Mouse (Mus musculus) heart, embryonic 10.5 days (tissue): ENCODE measurements at regions not wholly inside any gene's neighbourhood (a gene's known extent, or its start where the extent isn't known, plus 50 kb on each side); places are given as distances from the start of the nearest gene placed in this dataset.
A peak's percentile ranks its signal among the peaks of the same experiment; 100 is the strongest.
"Not testable (repeated sequence)": the region's sequence is repeated elsewhere in the genome, so short reads cannot be mapped to it uniquely, and the experiment has no call there.

ENCODE experiments used
- DNase-seq: peaks from one replicate; pipeline ENCODE4 v3.0.0-alpha.2; 2017; ENCODE audit warnings: low spot score
- H3K27ac ChIP-seq: fragments of 300-500 bp; sonication (generic); 2 replicates; pipeline ENCODE4 v1.5.1; 2016; ENCODE audit warnings: mild to moderate bottlenecking
- H3K27me3 ChIP-seq: fragments of 300-500 bp; sonication (generic); 2 replicates; pipeline ENCODE4 v1.6.1; 2016; ENCODE audit warnings: mild to moderate bottlenecking; ENCODE audit not compliant: poor library complexity, insufficient read depth, severe bottlenecking
- H3K36me3 ChIP-seq: fragments of 300-500 bp; sonication (generic); 2 replicates; pipeline ENCODE4 v1.6.1; 2016; ENCODE audit warnings: mild to moderate bottlenecking, moderate library complexity
- H3K4me1 ChIP-seq: fragments of 300-500 bp; sonication (generic); 2 replicates; pipeline ENCODE4 v1.6.1; 2016; ENCODE audit warnings: mild to moderate bottlenecking
- H3K4me3 ChIP-seq: fragments of 300-500 bp; sonication (generic); 2 replicates; pipeline ENCODE4 v1.5.1; 2016; ENCODE audit warnings: mild to moderate bottlenecking, moderate library complexity
- H3K9me3 ChIP-seq: fragments of 300-500 bp; sonication (generic); 2 replicates; pipeline ENCODE4 v1.6.1; 2016; ENCODE audit warnings: mild to moderate bottlenecking, moderate library complexity
- WGBS: fragments of 180-500 bp; shearing (Covaris S2); methylation state at CpG from one replicate; pipeline ENCODE4 v1.1.7; 2016; 5-methylcytosine and 5-hydroxymethylcytosine counted together

DNA sequence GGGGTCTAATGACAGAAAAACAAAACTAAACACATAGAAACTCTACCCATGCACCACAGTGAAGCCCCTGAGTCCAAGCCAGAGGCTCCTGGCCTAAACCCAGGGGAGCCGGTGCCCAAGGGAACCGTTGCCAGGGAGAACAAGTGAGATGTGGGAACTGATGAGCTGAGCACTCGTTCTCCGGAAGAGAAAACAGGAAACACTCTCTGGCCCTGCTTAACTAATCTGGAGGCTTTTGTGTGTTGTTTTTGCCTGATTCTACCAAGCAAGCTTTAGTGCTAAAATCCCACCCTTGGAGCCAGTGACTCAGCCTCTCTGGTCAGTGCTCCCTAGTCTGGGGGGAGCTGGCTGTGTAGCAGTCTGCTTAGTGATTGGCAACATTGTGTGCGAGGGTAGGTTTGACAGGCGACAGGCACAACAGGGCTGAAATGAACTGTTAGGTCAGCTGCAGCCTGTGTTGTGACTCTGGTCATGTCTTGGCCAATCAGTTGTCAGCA, 242.3 kb downstream of the Prex1 start:
- 45% methylated on average over 6 of the region's 6 CpGs for WGBS
- Histone ChIP-seq H3K27me3 (no peaks in the 10 kb centered on the region), H3K4me1 (peaks cover 27% of the 10 kb centered on the region; the same call in 1 of the 2 replicates), H3K4me3 (no peak overlapping the region), H3K9me3 (no peaks in the 10 kb centered on the region), H3K27ac (peak overlapping the region; percentile 54; the same call in 1 of the 2 replicates), H3K36me3 (no peaks in the 10 kb centered on the region)
- DNase-seq, result no peak

DNA sequence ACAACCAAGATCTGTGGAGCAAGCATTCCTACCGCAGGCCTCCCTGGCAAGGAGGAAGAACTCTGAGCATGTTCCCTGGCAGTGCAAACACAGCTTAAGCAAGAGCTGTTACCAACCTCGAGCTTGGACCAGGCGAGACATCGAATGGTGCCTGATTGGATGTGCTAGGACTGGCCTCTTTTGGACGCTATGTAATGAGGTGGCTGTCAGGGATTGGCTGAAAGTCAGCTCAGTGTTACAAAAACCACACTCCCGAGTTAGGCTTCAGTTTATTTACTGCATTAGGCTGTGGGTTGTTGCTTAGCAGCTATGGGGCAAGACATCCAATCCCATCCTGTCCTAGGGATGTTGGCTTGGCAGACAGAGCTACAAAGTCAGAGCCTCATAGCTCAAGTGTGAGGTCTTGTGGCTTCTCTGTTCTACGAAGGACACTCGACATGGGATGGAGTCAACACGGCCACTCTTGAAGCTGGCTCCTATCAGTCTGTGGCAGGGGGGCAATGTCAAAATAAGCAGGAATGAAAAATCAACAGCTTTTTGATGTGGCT, 244.5 kb downstream of the Prex1 start:
- H3K4me3 ChIP-seq, result no peak overlapping the region
- no peak for DNase-seq
- H3K4me1 ChIP-seq, result peaks cover 35% of the 10 kb centered on the region
- H3K9me3 ChIP-seq, result no peaks in the 10 kb centered on the region
- no peaks in the 10 kb centered on the region for H3K36me3 ChIP-seq
- 81% methylated on average over 9 of the region's 9 CpGs for WGBS
- no peaks in the 10 kb centered on the region for H3K27me3 ChIP-seq
- H3K27ac ChIP-seq, result no peak overlapping the region

DNA sequence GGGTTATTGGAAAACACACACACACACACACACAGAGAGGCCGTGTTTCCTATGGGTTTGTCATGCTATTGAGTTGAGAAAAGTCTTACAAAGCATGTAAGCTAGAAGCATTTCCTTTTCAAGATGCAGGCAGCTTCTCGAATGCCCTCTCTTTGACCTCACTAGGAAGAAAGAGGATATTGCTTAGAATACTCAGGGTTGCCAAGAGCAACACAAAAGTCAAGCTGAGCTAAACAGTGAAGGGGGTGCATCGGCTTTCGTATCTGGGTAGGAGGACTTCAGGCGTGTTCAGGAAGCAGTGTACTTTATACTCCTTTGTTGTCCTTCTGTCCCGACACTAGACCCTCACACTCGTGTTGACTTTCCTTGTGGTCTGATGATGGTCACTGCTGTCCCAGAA, 246.5 kb downstream of the Prex1 start:
- no peak for DNase-seq
- Histone ChIP-seq H3K9me3 (no peaks in the 10 kb centered on the region), H3K4me1 (peaks cover 33% of the 10 kb centered on the region), H3K27ac (no peak overlapping the region), H3K36me3 (no peaks in the 10 kb centered on the region), H3K27me3 (no peaks in the 10 kb centered on the region), H3K4me3 (no peak overlapping the region)
- WGBS, result 62% methylated on average over 7 of the region's 7 CpGs

DNA sequence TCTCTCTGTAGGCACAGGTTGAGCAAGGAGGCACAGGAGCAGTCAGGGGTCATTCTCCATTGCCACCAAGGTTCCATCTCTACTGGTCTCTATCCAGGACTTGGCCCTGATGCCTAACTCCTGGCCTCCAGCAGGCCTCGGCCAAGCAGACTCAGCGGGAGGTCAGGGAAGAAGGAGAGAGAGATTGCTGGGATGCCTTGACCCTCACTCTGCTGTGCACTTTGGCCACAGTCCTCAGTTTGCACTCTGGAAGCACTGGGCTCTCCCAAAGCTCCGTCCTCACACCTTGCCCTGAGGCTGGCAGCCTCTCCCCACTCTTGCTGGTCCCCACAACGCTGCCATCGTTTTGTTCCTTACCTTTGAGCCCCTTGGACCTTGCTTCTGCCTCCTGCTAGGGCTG, 248.1 kb downstream of the Prex1 start:
- Histone ChIP-seq H3K4me1 (peaks cover 24% of the 10 kb centered on the region), H3K36me3 (no peaks in the 10 kb centered on the region), H3K27ac (no peak overlapping the region), H3K4me3 (no peak overlapping the region), H3K27me3 (no peaks in the 10 kb centered on the region), H3K9me3 (no peaks in the 10 kb centered on the region)
- DNase-seq, result no peak
- WGBS, result 54% methylated on average over 5 of the region's 5 CpGs

DNA sequence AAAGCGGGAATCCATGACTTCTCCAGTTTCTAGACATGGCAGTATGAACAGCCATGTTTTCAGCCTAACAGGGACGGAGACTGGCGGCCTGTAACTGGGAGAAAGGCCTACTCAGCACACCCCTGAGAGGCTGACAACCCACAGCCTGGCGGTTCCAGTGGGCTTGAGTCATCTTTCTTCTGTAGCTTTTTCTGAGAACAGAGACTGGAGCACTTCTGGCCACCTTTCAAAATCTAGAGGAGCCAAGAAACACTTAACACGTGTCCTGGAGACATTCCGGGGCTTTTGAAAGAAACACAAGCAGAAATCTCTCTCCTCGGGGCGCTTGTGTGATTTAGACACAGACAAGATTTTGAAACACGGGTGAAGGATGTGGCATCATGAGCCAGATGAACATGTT, 250.1 kb downstream of the Prex1 start:
- DNase-seq, result no peak
- 82% methylated on average over 9 of the region's 9 CpGs for WGBS
- H3K27ac ChIP-seq, result 0 out of 2 replicates have a peak overlapping the region, but pooled peaks have one; percentile 24

DNA sequence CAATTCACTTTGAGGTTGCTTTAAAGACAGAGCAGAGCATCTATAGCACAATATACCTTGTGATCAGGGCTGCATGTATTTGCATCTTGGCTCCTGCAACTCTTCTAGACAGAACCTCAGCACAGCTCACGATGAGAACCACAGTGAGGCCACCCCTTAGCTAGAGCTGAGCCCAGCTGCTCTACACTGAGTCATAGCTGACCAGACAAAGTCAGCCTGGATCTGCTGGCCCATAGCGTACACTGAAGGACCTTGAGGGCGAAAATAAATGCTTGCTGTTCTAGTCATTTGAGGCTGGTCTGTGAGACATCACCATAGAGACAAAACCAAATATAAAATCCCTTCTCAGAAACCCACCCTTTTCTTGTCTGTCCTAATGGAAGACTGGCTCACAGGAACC, 251.7 kb downstream of the Prex1 start:
- DNase-seq, result no peak
- Histone ChIP-seq H3K27me3 (no peaks in the 10 kb centered on the region), H3K4me1 (peaks cover 41% of the 10 kb centered on the region), H3K9me3 (no peaks in the 10 kb centered on the region), H3K36me3 (no peaks in the 10 kb centered on the region), H3K27ac (peak overlapping the region; percentile 52; the same call in 1 of the 2 replicates), H3K4me3 (no peak overlapping the region)
- 91% methylated on average over 3 of the region's 3 CpGs for WGBS

More for the DNA sequence above, 250.1 kb downstream of the Prex1 start:
- Histone ChIP-seq H3K36me3 (no peaks in the 10 kb centered on the region), H3K4me3 (no peak overlapping the region), H3K4me1 (peaks cover 42% of the 10 kb centered on the region), H3K27me3 (no peaks in the 10 kb centered on the region), H3K9me3 (no peaks in the 10 kb centered on the region)

DNA sequence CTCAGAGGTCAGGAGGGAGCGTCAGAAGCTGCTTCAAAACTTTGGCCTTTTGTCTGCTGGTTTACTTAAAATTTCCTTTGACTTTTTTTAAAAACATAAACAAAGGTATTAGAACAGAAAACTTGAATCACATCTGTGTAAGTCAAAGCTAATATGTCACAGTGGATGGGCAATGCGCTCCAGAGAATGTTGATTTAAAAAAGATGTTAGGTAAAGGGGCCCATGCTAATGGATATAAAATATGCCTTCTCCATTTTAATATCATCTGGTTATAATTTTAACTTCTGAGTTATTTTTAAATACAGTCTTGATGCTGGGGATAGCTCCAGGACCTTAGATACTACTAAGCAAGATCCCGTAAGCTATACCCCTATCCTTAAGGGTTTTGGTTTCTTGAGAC, 252.5 kb downstream of the Prex1 start:
- 91% methylated on average over 3 of the region's 3 CpGs for WGBS
- no peak for DNase-seq
- Histone ChIP-seq H3K27me3 (no peaks in the 10 kb centered on the region), H3K9me3 (no peaks in the 10 kb centered on the region), H3K36me3 (no peaks in the 10 kb centered on the region), H3K4me1 (peaks cover 41% of the 10 kb centered on the region), H3K27ac (peak overlapping the region; percentile 83; the same call in 1 of the 2 replicates), H3K4me3 (no peak overlapping the region)

DNA sequence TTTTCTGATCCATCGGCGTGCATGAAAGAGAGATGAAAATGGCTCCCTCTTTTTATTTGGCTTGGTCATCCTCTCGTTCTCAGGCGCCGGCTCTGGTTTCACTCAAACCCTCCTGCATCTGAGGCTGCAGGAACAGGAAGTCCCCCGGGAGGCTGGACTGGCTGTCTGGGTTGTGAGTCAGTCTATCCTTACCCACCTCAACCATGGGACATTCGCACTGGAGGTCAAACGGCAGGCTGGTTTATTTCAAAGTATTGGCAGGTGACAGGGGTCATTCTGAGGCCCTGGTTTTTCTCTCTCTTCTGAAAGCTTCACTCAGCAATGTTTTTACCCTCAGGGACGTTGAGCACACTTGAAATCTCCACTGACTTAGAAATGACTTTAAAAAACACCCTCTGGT, 253.7 kb downstream of the Prex1 start:
- H3K36me3 ChIP-seq, result no peaks in the 10 kb centered on the region
- no peaks in the 10 kb centered on the region for H3K9me3 ChIP-seq
- peaks cover 33% of the 10 kb centered on the region for H3K4me1 ChIP-seq
- no peaks in the 10 kb centered on the region for H3K27me3 ChIP-seq
- DNase-seq, result peak; percentile 91
- H3K27ac ChIP-seq, result peak overlapping the region; percentile 83
- 19% methylated on average over 9 of the region's 9 CpGs for WGBS
- no peak overlapping the region for H3K4me3 ChIP-seq

DNA sequence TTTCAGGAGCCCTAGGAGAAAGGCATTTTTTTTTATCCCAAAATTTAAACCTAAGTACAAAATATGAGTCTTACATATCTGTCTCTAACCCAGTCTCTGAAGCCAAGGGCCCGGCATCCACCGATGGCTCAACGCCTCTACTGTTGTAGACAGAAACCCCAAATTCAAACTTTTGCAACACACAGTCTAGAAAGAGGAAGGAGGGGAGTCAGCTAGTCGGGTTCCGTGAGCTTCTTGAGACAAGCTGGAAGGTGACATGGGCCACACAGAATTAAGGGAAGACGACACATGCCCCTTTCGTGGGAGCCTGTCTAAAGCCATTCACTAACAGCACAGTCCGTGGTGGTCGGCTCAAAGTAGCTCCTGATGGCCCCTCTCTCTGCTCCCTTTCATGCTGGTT, 254.7 kb downstream of the Prex1 start:
- no peak overlapping the region for H3K4me3 ChIP-seq
- H3K9me3 ChIP-seq, result no peaks in the 10 kb centered on the region
- H3K27ac ChIP-seq, result peak overlapping the region; percentile 83
- no peak for DNase-seq
- peaks cover 34% of the 10 kb centered on the region for H3K4me1 ChIP-seq
- WGBS, result 85% methylated on average over 9 of the region's 9 CpGs
- no peaks in the 10 kb centered on the region for H3K27me3 ChIP-seq
- no peaks in the 10 kb centered on the region for H3K36me3 ChIP-seq

DNA sequence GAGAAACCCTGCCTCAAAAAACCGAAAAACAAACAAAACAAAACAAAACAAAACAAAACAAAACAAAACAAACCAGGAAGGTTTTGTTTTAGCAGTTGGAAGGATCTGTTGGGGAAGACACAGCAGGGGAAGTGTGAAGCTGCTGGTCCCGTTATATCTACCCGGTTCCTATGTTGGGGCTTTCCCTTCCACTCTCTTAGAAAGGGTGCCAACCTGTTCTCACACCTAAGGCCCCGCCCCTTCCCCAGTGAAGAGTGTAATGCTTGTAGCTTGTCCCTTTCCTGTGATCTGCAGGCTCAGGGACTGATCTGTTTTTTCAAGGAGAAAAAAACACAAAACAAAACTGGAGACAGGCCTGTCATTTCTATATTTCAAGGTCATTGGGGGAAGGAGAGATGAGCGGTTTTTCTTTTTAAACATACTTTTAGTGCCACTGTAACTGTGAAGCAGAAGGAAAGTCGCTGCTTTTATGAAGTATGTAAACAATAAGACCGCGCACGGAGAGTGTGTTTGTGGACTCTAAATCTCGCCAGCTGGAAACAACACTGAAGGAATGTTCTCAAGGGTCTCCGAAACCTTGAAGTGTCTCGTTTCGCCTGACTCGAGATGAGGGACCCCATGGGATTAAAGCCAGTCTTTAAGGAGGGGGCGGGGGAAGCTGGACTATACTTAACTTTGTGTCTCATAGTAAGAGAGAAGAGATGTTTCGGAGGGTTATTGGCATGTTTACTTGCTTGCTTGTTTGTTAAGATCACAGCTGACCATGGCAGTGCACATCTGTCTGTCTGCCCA, 256.1 kb downstream of the Prex1 start:
- H3K4me1 ChIP-seq, result peaks cover 39% of the 10 kb centered on the region
- H3K4me3 ChIP-seq, result no peak overlapping the region
- H3K9me3 ChIP-seq, result no peaks in the 10 kb centered on the region
- no peak for DNase-seq
- no peaks in the 10 kb centered on the region for H3K27me3 ChIP-seq
- peak overlapping the region; percentile 42; the same call in 1 of the 2 replicates for H3K27ac ChIP-seq
- WGBS, result 69% methylated on average over 16 of the region's 16 CpGs
- no peaks in the 10 kb centered on the region for H3K36me3 ChIP-seq

DNA sequence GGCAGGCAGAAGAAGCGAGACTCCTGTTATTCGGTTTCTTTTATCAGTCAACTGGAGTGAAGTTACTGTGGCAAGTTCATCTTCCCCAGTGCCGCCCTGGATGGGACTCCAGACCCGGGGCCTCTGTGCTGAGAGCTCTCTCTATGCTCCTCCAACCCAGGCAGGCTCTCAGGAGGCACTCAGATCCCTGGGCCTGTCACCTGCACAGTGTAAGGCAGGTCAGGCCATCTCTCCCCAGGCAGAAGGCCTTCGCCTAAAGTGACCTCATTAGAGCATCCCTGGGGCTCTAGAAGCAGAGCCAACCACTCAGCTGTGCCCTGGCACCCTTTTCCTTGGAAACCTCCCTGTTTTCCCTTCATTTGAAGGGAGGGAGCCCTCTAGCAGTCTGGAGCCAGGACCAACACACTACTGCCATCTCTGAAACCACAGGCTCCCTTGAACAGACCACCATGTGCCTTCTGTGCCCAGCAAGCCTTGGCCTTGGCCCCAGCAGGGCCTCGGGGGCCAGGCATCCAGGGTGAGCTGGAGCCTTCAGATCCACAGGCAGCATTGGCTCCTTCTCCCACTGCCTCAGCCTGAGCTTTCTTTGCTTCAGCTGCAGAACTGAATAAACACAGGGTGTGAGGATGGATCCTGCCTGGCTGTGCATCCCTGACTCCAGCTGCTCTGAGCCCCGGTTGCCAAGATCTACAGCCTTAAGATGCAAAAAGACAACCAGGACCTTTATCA, 259.3 kb downstream of the Prex1 start:
- WGBS, result 77% methylated on average over 2 of the region's 7 CpGs
- H3K27ac ChIP-seq, result peak overlapping the region; percentile 53; the same call in 1 of the 2 replicates
- H3K36me3 ChIP-seq, H3K4me3 ChIP-seq, DNase-seq, H3K27me3 ChIP-seq, H3K9me3 ChIP-seq: not testable (repeated sequence)
- H3K4me1 ChIP-seq, result peaks cover 39% of the 10 kb centered on the region

DNA sequence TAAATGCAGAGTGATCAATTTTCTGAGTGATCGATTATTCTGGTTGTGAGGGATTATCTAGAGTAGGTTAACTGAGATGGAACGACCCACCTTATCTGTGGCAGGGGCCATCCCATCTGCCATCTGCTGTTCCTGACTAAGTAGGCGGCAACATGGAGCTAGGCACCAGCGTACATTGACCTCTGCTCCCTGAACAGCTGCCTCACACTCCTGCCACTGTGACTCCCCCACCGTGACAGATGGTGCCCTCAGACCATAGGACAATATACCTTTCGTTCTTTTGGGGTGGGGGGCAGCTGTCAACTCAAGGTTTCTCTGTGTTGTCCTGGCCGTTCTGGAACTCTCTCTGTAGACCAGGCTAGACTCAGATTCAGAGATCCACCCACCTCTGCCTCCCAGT, 262.7 kb downstream of the Prex1 start:
- WGBS, result 83% methylated on average over 7 of the region's 7 CpGs
- no peak for DNase-seq
- H3K36me3 ChIP-seq, result no peaks in the 10 kb centered on the region
- H3K4me3 ChIP-seq, result no peak overlapping the region
- H3K4me1 ChIP-seq, result peaks cover 57% of the 10 kb centered on the region
- peak overlapping the region; percentile 16; the same call in 1 of the 2 replicates for H3K27ac ChIP-seq
- no peaks in the 10 kb centered on the region for H3K27me3 ChIP-seq
- H3K9me3 ChIP-seq, result no peaks in the 10 kb centered on the region

DNA sequence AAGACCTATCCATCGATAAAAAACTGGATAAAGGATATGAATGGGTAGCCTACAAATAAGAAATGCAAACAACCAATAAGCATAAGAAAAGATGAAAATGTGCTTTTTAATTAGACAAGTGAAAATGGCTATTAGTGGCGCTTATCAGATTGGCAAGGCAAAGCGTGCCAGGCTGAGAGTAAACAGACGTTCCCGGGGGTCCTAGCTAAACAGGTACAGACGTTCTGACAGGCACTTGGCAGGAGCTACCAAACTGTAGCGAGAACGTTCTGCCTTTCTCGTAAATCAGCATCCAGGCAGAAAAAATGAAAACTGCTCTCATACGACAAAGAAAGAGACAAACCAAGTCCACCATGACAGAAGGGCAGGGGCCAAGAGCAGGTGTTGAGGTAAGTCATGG, 263.3 kb downstream of the Prex1 start:
- H3K4me3 ChIP-seq, result no peak overlapping the region
- H3K27ac ChIP-seq, result peak overlapping the region; percentile 10; the same call in 1 of the 2 replicates
- no peaks in the 10 kb centered on the region for H3K9me3 ChIP-seq
- H3K4me1 ChIP-seq, result peaks cover 63% of the 10 kb centered on the region
- H3K36me3 ChIP-seq, result no peaks in the 10 kb centered on the region
- DNase-seq, result no peak
- 71% methylated on average over 10 of the region's 10 CpGs for WGBS
- H3K27me3 ChIP-seq, result no peaks in the 10 kb centered on the region
